Mouse (Mus musculus) liver, embryonic 14.5 days (tissue): ENCODE measurements around the gene Slc12a1. TPM values are rescaled to one million over a fixed set of nuclear protein-coding genes. Genes with fewer than 3 reads are reported as not detected.

Experiments used
- ATAC-seq: fragments of 200-750 bp; cut with Nextera tagmentation; 2 replicates; pipeline ENCODE4 v1.8.0; 2017; ENCODE audit warnings: moderate number of reproducible peaks, mild to moderate bottlenecking, moderate library complexity; ENCODE audit not compliant: insufficient read depth
- DNase-seq, 3 experiments: peaks; one replicate each; pipeline ENCODE4 v3.0.0-alpha.2; 2012 to 2013; ENCODE audit warnings: low read depth in 3 of 3, low spot score in 3 of 3
- H3K27ac ChIP-seq: fragments of 300-500 bp; sonication (generic); 2 replicates; pipeline ENCODE4 v1.5.1; 2014; ENCODE audit warnings: moderate library complexity, mild to moderate bottlenecking, control low read depth, inconsistent platforms
- H3K27me3 ChIP-seq: fragments of 300-500 bp; sonication (generic); 2 replicates; pipeline ENCODE4 v1.6.1; 2014; ENCODE audit warnings: mild to moderate bottlenecking, low read length, moderate library complexity; ENCODE audit not compliant: control insufficient read depth, insufficient read depth
- H3K36me3 ChIP-seq: fragments of 300-500 bp; sonication (generic); replicated peaks from 2 replicates; pipeline ENCODE4 v1.6.1; 2014; ENCODE audit warnings: low read depth; ENCODE audit not compliant: control insufficient read depth, insufficient read depth
- H3K4me1 ChIP-seq, 2 experiments: fragments of 200-500 bp in 1 of 2; fragments of 300-500 bp in 1 of 2; sonication (generic) in 1 of 2; replicated peaks; 2 replicates each; pipeline ENCODE4 v1.6.1; 2012 to 2014; ENCODE audit warnings: antibody characterized with exemption in 1 of 2, inconsistent platforms in 1 of 2, low read length in 1 of 2; ENCODE audit not compliant: control insufficient read depth in 2 of 2, insufficient read depth in 2 of 2
- H3K4me2 ChIP-seq: fragments of 300-500 bp; sonication (generic); 2 replicates; pipeline ENCODE4 v1.6.1; 2014; ENCODE audit warnings: low read depth, mild to moderate bottlenecking, control low read depth, moderate library complexity
- H3K4me3 ChIP-seq, 2 experiments: fragments of 200-500 bp in 1 of 2; fragments of 300-500 bp in 1 of 2; sonication (generic) in 1 of 2; 2 replicates each; pipeline ENCODE4 v1.5.1; 2012 to 2014; ENCODE audit warnings: low read depth in 2 of 2, low read length in 2 of 2, mild to moderate bottlenecking in 2 of 2, control low read depth in 1 of 2, inconsistent platforms in 1 of 2, moderate library complexity in 1 of 2; ENCODE audit not compliant: insufficient read depth in 1 of 2
- H3K9ac ChIP-seq: fragments of 300-500 bp; sonication (generic); replicated peaks from 2 replicates; pipeline ENCODE4 v1.6.1; 2014; ENCODE audit warnings: mild to moderate bottlenecking, control low read depth, moderate library complexity
- H3K9me3 ChIP-seq: fragments of 300-500 bp; sonication (generic); 2 replicates; pipeline ENCODE4 v1.6.1; 2016; ENCODE audit warnings: low read length, mixed read lengths; ENCODE audit not compliant: control insufficient read depth
- CTCF ChIP-seq: IDR thresholded peaks from 2 replicates; pipeline ENCODE4 v1.5.1; 2016; ENCODE audit warnings: antibody characterized with exemption, low read depth, control low read depth
- EP300 ChIP-seq: IDR thresholded peaks from 2 replicates; pipeline ENCODE4 v1.6.1; 2016; ENCODE audit warnings: antibody characterized with exemption, low read depth
- WGBS: fragments of 180-500 bp; shearing (Covaris S2); extraction: QIAGEN DNeasy Blood & Tissue Kit; methylation state at CpG from one replicate; pipeline ENCODE4 v1.1.7; 2014; ENCODE audit not compliant: insufficient replicate concordance; 5-methylcytosine and 5-hydroxymethylcytosine counted together
- polyA plus RNA-seq, 2 experiments: library from polyadenylated mRNA; depleted of rRNA in 1 of 2; stranded (reverse) in 1 of 2; unstranded in 1 of 2; fragments of >200 nt; fragmentation: Nextera tagmentation in 1 of 2; extraction: Ambion mirVana in 1 of 2; gene quantifications; 2 replicates each; pipeline versions ENCODE4 v1.2.1 to v1.2.3; 2012 to 2014

Gene Slc12a1
- polyA plus RNA-seq, 2 experiments = not detected

GRCm38 (mm10) chr2:125122624-125123476, 29.5 kb upstream of the Slc12a1 start:
- ATAC-seq = peak; percentile 82
- no peaks in the 10 kb centered on the region for H3K27me3 ChIP-seq
- H3K4me3 ChIP-seq = peak overlapping the region; percentile 86 to 88
- no peaks in the 10 kb centered on the region for H3K36me3 ChIP-seq
- H3K4me1 ChIP-seq = peaks cover 14 to 21% of the 10 kb centered on the region in 2 experiments
- H3K9ac ChIP-seq = peak overlapping the region; percentile 96
- DNase-seq = peak in 1 of 3 experiments; percentile 32
- H3K9me3 ChIP-seq = no peaks in the 10 kb centered on the region
- peak overlapping the region; percentile 70 for H3K27ac ChIP-seq
- H3K4me2 ChIP-seq = peak overlapping the region; percentile 78
- TF ChIP-seq EP300 = no peak
- no peak for TF ChIP-seq CTCF
- WGBS = under 1% methylated on average over 46 of the region's 59 CpGs

GRCm38 (mm10) chr2:125123477-125123852, 28.8 kb upstream of the Slc12a1 start, which contains the start of gene Myef2:
Myef2 (minus strand) TSS chr2:125123661.
- under 1% methylated on average over 38 of the region's 48 CpGs for WGBS
- Histone ChIP-seq H3K4me1 (peaks cover 14 to 18% of the 10 kb centered on the region in 2 experiments), H3K4me2 (peak within 1 kb of the TSS; percentile 78), H3K4me3 (peak within 1 kb of the TSS; percentile 86 to 88), H3K27me3 (no peaks in the 10 kb centered on the region), H3K27ac (peak within 1 kb of the TSS; percentile 70), H3K9ac (peak within 1 kb of the TSS; percentile 96), H3K36me3 (no peaks in the 10 kb centered on the region), H3K9me3 (no peaks in the 10 kb centered on the region)
- TF ChIP-seq CTCF (no peak), EP300 (peak; percentile 67)
- DNase-seq = peak; percentile 67 to 76 (median 71)
- ATAC-seq = peak; percentile 91

- Histone ChIP-seq H3K27me3 (no peaks in the 10 kb centered on the region), H3K27ac (no peak overlapping the region), H3K36me3 (no peaks in the 10 kb centered on the region), H3K4me3 (no peak overlapping the region), H3K4me2 (no peak overlapping the region), H3K4me1 (peaks cover 8 to 12% of the 10 kb centered on the region in 2 experiments), H3K9ac (no peak overlapping the region), H3K9me3 (no peaks in the 10 kb centered on the region)
- TF ChIP-seq CTCF (no peak), EP300 (no peak)
- 23% methylated on average over 4 of the region's 4 CpGs for WGBS
- ATAC-seq (no peak), DNase-seq (no peak)
Measured at GRCm38 (mm10) chr2:125125824-125126223, 26.5 kb upstream of the Slc12a1 start.

- Histone ChIP-seq H3K27ac (no peak overlapping the region), H3K27me3 (no peaks in the 10 kb centered on the region), H3K9ac (no peak overlapping the region), H3K4me1 (peaks cover 2 to 4% of the 10 kb centered on the region in 2 experiments; a peak in 2 of 4 replicates), H3K36me3 (no peaks in the 10 kb centered on the region), H3K9me3 (no peaks in the 10 kb centered on the region), H3K4me2 (no peak overlapping the region), H3K4me3 (no peak overlapping the region)
- 37% methylated on average over 3 of the region's 3 CpGs for WGBS
- TF ChIP-seq EP300 (no peak), CTCF (no peak)
- DNase-seq (no peak), ATAC-seq (no peak)
Measured at GRCm38 (mm10) chr2:125126792-125127191, 25.5 kb upstream of the Slc12a1 start.

GRCm38 (mm10) chr2:125134113-125134512, 18.2 kb upstream of the Slc12a1 start:
- Histone ChIP-seq H3K27ac (no peak overlapping the region), H3K9me3 (no peaks in the 10 kb centered on the region), H3K27me3 (no peaks in the 10 kb centered on the region; the same call in 1 of the 2 replicates), H3K36me3 (no peaks in the 10 kb centered on the region), H3K4me1 (0 out of 4 replicates have a peak, but pooled peaks cover 0 to 2% of the 10 kb centered on the region in 2 experiments), H3K4me3 (no peak overlapping the region), H3K4me2 (no peak overlapping the region), H3K9ac (no peak overlapping the region)
- DNase-seq (no peak), ATAC-seq (no peak)
- no peak for TF ChIP-seq EP300
- TF ChIP-seq CTCF = no peak
- 25% methylated on average over 4 of the region's 4 CpGs for WGBS
